Mouse (Mus musculus) left cerebral cortex, postnatal 4 days (tissue): ENCODE measurements at regions not wholly inside any gene's neighbourhood (a gene's known extent, or its start where the extent isn't known, plus 50 kb on each side); places are given as distances from the start of the nearest gene placed in this dataset.
A peak's percentile ranks its signal among the peaks of the same experiment; 100 is the strongest.
"Not testable (repeated sequence)": the region's sequence is repeated elsewhere in the genome, so short reads cannot be mapped to it uniquely, and the experiment has no call there.

Source experiments
- DNase-seq: peaks from one replicate; pipeline ENCODE4 v3.0.0-alpha.2; 2022
- intact Hi-C: fragments of 180-260 bp; cut with DNase I; formaldehyde crosslinking; loops from one replicate; pipeline ENCODE4 v1.15.1; 2025

DNA sequence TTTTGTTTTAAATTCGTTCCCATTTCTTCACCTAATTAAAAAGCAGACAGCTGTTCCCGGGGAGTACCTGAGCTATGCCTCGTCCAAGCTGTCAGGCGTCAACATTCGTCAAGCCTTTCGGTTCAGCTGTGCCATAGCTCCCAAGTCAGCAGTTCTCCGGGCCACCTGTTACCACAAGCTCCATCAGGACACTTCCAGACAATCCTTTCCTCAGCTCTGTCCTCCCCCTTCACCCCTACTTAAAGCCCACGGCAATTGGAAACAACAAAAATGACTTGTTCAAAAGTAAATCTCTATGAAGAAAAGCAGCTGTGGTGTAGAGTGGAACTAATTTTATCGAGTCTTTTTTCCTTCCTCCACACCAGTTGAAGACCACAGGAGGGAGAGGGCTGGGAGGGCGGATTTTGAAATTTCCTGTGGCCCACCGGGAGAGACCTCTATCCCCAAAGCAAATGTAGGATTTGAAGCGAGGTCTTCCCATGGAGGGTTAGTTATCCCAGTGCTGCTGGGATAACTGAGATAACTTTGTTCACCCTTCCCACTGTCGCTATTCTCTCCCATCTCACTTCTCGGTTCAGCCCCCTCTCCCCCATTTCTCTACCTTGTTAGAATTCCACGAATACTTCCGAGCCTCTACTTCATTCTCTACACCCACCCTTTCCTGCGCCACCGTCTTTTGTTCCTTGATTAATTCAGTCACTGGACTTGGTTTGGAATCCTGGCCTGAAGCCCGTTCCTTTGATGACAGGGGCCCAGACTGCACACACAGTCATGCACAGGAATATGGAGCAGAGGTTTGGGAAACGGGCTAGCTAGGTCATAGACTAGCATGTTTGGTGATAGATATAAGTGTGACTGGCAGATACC is 193.1 kb upstream of the Ccdc54 start:
- DNase-seq = peak; percentile 36
- intact Hi-C loops = no loop called here

DNA sequence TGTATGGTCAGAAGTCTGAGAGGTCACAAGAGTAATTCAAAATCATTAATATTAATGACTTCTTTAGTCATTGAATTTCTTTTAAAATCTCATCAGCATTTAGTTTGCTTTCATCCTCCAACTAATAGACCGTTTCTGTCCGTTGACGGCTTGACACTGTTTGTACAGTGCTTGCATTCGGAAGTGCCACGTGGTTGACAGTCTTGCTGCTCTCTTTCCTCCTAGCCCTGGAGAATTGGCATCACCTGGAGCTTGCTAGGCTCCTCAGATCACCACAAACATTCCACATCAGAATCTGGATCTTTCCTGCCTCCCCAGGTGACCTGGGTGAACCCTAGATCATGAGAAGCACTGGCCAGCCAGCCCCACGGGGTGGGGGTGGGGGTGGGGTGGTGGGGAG is 192.3 kb upstream of the Ccdc54 start:
- no peak for DNase-seq
- intact Hi-C loops = no loop called here

DNA sequence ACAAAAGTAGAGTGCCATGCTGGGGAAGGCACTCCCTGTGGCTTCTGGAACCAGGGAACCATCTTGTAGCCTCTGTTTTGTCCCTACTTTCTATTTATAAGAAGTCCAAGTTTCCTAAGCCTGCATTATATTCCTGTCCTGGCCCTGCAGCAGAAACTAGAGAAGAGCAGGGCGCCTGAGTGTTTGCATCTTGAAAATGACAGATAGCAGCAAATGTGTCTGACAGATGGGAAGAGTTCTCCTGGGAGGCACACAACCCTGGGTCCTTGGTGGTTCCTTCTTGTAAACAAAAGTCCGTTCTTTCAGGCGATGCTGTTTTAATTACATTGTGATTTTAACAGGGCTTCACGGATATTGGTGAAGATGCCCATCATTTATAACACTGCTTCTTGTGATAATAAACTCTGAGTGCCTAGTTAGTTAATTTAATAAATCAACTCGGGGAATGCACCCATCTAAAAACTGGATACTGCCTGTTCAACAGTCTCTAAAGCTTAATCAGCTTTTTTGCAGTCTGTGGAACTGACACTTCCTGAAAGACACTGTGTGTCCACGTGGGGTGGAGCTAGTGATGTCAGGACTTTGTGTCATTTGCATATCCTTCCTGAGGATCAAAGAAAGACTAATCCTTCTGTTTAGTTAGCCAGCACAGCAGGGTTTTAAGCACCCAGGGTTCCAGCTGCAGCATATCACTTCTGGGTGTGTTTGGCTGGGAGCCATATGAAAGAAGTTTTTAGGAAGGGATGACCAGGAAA is 188.3 kb upstream of the Ccdc54 start:
- intact Hi-C loops = no loop called here
- no peak for DNase-seq

DNA sequence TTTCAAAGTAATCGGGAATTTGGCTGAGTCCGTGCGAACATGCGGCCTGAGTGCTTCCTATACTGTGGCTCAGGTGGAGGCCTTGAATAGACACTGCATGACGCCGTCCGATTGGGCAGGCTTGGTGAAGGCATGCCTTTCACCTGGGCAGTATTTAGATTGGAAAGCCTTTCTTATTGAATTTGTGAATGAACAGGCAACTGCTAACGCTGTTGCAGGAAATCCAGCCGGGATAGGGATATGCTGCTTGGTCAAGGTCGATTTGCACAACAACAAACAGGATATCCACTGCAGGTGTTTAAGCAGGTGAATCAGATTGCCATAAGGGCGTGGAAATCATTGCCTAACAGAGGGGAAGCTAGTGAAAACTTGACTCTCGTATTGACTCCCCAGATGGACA is 183.7 kb upstream of the Ccdc54 start:
- DNase-seq, intact Hi-C loops: not testable (repeated sequence)

DNA sequence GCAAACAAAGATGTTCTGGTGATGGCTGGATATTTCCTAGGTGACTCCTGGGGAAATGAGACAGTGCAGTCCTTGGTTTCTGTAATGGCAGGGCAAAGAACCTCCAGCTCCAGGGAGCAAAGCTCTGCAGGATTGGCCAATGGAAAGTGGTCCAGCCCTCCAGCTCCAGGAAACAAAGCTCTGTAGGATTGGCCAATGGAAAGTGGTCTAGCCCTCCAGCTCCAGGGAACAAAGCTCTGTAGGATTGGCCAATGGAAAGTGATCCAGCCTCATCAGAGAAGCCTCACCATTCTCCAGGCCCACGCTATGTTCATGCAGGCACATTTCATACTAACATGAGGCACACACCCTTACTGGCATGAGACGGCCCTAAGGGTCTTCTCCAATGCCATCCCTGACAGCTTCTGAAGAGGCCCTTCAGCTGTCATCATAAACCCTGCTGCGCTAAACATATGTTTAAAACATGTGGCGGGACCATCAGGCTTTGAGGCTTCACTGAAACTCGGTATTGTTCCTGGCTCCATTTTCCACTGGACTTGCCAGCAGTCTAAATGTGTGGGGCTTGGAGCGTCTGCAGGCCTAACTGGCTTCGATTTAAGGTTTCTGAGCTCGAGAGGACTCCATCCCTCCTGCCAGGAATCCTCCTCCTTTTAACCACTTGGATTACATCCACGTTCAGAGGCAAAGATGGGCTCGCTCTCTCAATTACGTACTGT is 175.3 kb upstream of the Ccdc54 start:
- intact Hi-C loops = no loop called here
- peak; percentile 55 for DNase-seq

DNA sequence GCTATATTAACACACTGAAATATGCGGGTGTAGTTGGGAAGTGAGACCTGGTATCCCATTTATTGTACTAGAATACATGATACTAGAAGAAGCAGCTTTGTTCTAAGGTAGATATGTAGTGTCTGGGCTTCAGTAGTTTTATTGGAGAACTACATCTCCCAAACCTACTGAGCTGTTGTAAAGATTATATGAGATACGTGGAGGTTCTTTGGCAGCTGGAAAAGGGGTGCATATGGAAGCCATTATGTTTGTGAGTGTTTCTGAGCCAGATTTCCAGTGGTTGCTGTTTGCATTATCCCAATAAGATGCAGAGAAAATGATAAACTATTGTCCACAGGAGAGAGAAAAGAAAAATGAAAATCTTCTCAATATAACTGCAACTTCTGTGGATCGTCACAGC is 171.1 kb upstream of the Ccdc54 start:
- intact Hi-C loops = no loop called here
- DNase-seq = no peak

DNA sequence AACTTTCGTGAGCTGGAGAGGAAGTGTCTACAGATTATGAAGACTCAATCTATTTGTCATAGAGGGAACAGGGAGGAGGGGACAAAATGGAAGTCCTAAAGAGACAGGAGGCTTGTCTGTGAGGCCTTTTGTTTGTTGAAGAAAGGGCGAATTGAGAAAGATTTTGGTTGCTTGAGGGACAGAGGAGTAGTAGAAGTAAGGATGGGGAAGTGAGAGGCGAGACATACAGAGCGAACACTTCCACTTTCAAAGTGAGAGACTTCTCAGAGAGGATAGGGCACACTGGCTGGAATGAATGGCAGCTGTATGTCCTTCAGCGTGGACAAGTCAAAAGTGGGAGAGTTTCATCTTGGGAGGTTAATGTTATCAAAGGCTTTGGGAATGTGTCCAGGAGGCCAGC is 169.0 kb upstream of the Ccdc54 start:
- no peak for DNase-seq
- intact Hi-C loops = no loop called here

DNA sequence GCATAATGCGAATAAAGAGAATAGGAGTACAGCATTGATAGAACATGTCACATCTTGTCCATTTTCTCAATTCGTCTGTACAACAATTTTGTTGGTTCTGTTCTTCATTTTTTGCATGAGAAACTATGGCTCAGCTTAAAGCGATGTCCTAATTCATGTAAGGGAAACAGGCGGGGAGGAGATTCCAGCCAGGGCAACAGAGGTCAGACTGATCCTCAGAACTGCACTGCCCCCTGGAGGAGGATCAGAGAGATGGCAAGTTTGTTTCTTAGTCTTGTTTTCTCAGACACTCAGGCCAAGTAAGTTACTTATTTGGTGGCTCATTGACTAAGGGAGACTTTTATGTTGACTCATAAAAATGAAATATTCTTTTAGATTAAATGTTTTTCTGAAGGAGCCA is 165.7 kb upstream of the Ccdc54 start:
- DNase-seq = peak; percentile 21
- intact Hi-C loops = no loop called here

DNA sequence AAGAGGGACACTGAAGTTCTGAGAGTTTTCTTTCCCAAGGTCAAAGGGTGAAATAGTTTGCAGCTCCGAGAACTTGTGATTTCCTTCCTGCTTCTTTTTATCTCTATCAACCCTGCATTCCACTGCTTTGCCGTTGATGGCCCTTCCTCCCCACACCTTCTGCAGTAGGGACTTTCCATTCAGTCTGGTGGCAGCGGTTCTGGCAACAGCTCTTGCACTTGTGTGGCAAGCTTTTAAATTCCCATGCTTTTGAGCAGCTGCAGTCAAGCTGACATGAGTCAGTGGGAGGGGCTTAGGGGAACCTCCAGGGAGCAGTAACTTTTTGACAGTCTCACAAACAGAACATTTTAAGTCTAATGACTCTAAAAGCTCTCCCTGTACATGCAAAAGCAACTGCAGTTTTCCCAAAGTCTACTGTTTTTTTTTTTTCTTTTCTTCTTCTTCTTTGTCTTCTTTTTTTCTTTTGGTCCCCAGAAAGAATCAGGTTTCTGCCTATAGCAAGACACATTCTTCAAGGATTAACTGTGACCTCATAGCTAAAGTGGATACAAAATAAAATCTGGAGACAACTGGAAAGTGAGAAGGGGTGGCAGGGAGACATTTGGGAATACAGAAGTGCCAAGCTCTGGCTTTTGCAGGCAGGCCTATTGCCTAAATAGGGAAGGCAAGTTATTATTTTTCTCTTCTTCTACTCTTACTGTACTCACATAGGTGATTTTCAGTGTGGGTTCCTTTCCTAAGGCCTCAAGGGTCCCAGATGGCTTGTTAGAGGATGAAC is 162.8 kb upstream of the Ccdc54 start:
- peak; percentile 3 for DNase-seq
- intact Hi-C loops = no loop called here

DNA sequence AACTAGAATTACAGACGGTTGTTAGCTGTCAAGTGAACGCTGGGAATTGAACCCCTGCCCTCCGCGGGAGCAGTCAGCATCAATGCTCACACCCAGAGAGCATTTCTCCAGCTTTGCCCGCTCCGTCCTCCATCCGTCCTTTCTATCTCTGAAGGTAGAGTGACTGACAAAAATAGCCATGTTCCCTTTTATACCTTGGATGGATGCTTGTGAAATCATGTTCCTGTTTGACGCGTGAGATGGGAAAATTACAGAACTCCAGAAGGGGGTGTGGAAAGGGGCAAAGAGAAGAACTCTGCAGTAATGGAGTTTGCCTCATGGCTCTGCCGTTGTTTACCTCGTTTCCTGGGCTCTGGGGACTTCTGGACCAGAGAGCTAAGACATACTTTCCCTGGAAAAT is 162.1 kb upstream of the Ccdc54 start:
- intact Hi-C loops = no loop called here
- no peak for DNase-seq

DNA sequence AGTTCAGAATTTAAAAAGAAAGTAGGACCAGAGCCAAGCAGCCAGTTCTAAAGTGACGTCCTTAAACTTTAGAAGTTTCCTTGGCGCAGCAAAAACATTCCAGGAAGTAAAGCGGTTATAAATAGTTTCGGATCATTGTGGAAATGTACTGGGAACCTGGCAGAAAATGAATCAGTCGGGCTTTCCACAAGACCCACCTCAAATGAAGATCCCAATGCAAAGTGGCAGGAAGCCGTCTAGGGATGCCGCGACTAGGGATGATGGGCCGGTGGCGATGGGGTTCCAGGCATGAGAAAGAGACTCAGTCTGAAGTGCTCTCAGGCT is 161.3 kb upstream of the Ccdc54 start:
- intact Hi-C loops = no loop called here
- DNase-seq = no peak

DNA sequence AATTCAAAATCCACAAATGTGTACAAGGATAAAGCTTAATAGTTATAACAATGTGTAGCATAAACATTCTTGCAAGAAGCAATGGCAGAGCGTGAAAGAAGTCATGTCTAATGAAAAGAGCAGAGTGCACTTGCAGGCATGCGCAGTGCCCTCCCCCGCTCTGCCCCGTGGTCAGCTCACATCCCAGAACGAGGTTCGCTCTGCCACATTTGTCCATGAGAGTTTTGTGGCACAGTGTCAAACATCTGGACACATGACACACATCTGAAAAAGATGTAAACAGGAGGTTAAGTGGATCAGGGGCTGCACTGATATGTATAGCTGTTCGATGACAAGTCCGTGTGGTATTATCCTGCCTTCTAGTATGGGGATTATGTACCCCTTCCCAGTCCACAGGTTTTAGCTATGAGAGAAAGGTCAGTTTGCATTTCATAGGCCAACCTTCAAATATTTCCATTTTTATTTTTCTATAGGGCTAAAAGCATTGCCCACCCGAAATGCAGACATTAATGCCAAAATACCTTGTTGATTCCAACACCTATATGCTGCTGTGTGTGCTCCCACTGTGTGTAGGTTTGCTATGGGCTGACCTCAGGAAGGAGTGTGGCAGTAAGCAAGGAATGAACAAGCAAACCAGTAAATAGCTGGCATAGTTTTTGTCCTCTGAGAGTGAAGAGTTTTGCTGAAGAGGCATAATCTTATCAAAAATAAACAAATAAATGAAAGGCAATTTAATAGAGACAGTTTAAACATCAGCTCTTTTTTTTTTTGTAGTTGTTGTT is 160.7 kb upstream of the Ccdc54 start:
- intact Hi-C loops = no loop called here
- no peak for DNase-seq

DNA sequence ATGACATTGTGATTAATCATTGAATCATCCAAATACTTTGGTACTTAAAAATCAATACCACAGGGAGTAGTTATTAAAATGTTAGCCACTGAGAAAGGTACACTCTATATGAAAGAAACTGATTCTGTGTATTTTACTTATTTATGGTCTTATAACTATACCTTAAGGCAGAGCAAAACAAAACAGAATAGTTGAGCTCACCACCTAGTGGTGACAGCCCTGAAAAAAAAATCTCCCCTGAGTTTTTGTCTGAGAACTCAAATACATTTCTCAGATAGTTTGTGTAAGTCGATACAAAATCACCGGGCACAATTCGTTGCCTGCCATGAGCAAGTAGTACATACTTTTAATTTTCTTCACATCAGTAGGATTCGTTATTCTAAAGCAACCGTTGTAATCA is 156.7 kb upstream of the Ccdc54 start:
- no peak for DNase-seq
- intact Hi-C loops = no loop called here

DNA sequence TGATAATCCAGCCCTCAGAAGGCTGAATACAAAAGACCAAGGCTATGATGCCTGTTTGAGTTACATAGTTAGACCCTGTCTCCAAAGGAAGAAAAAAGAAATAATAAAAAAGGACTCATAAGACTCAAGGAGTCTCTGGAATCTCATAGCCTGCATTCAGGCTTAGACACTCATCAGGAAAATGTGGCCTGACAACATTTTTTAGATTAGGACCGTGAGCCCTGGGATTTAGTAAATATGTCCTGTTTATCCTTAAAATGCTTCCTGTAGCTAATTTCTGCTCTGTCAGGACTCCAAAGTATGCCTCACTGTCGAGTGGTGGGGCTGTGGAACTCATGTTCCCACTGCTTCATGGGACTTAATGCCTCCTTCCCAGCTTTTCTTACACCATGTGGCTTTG is 154.8 kb upstream of the Ccdc54 start:
- intact Hi-C loops = no loop called here
- no peak for DNase-seq

DNA sequence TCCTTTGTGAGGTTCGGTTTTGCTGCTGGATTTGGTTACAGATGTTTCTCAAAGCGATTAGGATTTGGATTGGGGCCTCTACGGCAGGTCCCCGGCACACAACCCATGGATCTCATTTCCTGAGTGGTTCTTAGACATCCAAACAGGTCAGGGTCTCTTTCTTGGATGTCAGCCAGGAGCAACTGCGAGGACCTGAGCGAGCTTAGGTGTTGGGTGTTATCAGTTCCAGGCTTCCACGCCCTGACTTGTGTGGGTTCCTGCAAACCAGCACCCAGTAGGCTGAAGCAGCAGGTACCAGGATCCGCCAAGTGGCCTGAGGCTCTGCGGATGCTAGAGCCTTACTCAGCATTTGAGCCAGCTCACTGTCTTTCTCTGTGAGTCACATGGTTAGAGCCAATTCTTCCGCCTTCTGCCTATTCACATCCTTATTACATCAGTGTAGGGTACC is 146.5 kb upstream of the Ccdc54 start:
- intact Hi-C loops = loop anchor here (5.0 to 10.0 kb wide), 4 partner anchors 213 to 1723 kb away; no protein-coding TSS in a partner anchor
- DNase-seq = peak; percentile 21

DNA sequence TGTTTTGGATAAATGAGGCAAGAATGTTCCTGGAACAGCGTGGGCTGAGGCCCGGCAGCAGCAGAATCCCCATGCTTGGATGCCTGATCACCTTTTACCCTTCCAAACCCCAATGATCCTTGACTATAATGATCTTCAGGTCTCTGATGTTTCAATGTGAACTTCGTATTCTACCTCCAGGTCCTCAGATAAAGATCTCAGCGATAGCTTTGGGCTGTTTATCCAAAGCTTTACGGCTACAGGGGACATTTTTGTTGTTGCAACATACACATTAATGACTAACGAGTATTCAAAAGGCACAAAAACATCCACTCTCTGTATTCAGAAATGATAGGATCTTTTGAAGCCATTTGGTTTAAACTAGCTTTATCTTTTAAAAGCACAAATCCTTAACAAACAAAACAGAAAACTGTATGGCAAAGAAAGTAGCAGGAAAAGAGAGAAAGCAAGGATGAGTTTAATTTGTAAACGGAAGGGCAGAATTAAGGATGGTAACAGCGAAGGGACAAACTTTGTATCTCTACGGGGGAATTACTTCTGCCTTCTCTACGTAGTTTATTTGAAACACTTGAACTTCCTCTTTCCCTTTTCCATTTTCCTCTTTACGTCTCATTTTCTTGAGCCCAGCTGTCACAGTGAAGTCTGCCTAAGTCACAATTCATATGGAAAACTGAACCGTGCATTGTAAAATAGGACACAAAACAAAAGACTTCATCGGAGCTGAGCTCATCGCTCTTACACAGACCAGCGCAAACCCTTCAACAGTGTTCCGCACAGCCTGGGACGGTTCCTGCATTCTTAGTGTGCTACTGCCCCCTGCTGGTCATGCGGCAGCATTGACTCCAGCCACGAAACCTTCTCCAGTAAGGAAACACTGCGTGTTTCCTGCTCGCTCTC is 145.4 kb upstream of the Ccdc54 start:
- peak; percentile 89 for DNase-seq
- intact Hi-C loops = loop anchor here (5.0 to 10.0 kb wide), 4 partner anchors 212 to 1722 kb away; no protein-coding TSS in a partner anchor

DNA sequence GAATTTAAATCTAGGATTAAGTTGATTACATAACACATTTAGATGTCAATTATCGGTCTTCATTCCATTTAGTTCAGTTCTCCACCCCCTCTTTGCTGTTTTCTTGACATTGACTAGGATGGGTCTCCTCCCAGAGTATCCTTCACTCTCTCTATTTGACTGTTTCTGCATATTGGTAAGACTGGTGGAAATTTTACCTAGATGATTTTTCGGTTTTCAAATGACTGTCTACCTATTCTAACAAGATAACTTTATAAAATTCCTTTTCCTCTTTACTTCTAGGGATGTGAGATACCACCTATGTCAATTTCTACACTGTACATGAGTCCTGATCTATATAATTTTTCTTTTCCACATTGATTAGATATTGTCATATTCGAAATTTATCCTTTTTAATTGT is 142.4 kb upstream of the Ccdc54 start:
- intact Hi-C loops = loop anchor here (5.0 to 10.0 kb wide), 4 partner anchors 209 to 1719 kb away; partner anchors contain the start of gene Bbx
- DNase-seq = no peak

DNA sequence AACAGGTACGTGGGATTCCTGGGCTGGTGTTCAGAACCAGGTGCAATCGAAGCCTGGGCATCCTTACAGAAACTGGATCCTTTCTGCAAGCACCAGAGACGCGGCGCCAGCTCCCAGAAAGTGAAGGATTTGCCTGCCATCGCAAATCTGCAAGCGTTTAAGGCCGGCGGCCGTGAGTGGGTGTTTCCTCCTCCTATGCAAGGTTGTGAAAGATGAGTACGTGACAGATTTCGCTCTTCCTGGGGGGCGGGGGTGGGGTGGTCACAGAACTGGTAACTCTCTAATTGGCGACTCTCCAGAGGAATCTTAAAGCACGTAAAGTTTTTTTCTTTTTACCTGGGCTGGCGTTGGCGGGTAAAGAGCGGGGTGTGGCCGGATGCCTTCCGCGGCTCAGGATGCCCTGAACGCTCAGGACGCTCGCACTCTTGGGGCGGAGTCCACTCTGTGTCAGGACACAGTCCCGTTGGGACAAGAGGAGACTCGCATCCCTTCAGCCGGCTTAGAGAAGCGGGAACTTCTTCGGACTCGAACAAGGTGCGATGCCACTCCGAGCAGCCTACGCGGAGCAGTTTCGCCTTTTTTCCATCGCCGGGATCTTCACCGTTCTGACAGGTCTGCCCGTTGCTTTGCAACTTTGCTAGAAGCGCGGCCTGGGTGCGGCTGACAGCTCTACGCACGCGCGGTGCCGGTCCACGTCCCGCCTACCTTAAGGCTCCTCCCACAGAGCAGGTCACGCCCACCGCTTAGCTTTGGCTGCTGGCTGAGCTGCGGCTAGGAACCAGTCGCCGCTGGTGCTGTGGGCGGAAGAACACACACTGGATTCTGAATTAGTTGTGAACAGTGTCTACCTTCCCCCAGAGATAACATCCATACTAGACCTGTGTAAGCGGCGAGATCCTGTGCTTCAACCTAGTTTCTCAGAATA is 141.4 kb upstream of the Ccdc54 start:
- intact Hi-C loops = loop anchor here (5.0 to 10.0 kb wide), 4 partner anchors 208 to 1718 kb away; partner anchors contain the start of gene Bbx
- DNase-seq = peak; percentile 87
